Mouse (Mus musculus) spleen, adult 2 months (tissue): ENCODE measurements around the gene Id3.

ENCODE experiments used
- CTCF ChIP-seq: fragments of 200-500 bp; IDR thresholded peaks from 2 replicates; pipeline ENCODE4 v1.5.1; 2011; ENCODE audit warnings: mild to moderate bottlenecking, inconsistent platforms; ENCODE audit not compliant: insufficient read depth, insufficient read length, insufficient replicate concordance; ENCODE audit errors: extremely low read depth
- POLR2A ChIP-seq: fragments of 200-500 bp; IDR thresholded peaks from 2 replicates; pipeline ENCODE4 v1.6.1; 2011; ENCODE audit warnings: low read depth, low read length, inconsistent platforms

GRCm38 (mm10) chr4:136143193-136143976, at the start of gene Id3:
- TF ChIP-seq POLR2A (peak; percentile 99), CTCF (no peak)
